In the genomic region with DNA sequence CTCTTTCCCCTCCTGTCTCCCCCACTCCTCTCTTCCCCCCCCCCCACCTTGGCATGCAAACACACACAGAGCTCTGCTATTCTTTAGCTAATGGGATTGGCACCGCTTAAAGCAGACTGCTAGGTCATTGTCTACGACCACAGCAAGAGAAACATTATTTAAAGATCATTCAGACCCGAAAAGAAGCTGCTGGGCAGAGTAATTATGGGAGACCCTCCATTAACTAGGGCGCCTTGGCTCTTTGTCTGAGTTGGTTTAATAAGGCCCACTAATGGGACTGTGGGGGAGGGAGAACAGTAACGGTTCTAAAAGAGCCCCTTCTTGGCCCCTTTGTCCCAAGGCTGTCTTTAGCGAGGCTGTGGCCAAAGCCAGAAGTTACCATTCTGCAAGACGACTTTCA, we compare ENCODE assay signal across 15 mouse cellular contexts. TPM values are rescaled to one million over a fixed set of nuclear protein-coding genes. Genes with fewer than 3 reads are reported as not detected.
DNase-seq lines count a peak whose midpoint lies in the region; ATAC-seq and TF ChIP-seq lines count a peak whose summit lies in the region.
"Had no signal": no experiment of that assay in that cellular context is flagged by ENCODE, and none has a peak within 500 bp of the region (broad histone marks: within the 10 kb centered on the region; RNA-seq: fewer than 3 reads in every experiment).

No protein-coding gene starts in this region.

- H3K27ac ChIP-seq in forebrain, embryonic 16.5 days (ENCODE audit: low read length): no peak overlapping the region
- H3K27ac ChIP-seq in limb, embryonic 11.5 days (replicated peaks; ENCODE audit: low read depth, low read length): no peak overlapping the region
- no peak overlapping the region for H3K27ac ChIP-seq in neural tube, embryonic 12.5 days
- no peak overlapping the region for H3K27ac ChIP-seq in left cerebral cortex, adult 2 months
- H3K27ac ChIP-seq: kidney, embryonic 15.5 days; limb, embryonic 12.5 days; lung, embryonic 15.5 days had no signal

- no peak overlapping the region for H3K4me3 ChIP-seq in forebrain, embryonic 16.5 days (replicated peaks; ENCODE audit: low read length)
- no peak overlapping the region for H3K4me3 ChIP-seq in limb, embryonic 11.5 days (ENCODE audit: low read depth, low read length)
- H3K4me3 ChIP-seq in neural tube, embryonic 12.5 days: no peak overlapping the region
- H3K4me3 ChIP-seq in left cerebral cortex, adult 2 months: no peak overlapping the region
- H3K4me3 ChIP-seq: kidney, embryonic 15.5 days; limb, embryonic 12.5 days; lung, embryonic 15.5 days had no signal

- TF ChIP-seq CTCF in left cerebral cortex, adult 2 months (IDR thresholded peaks at IDR 0.05): no peak

- H3K9me3 ChIP-seq in forebrain, embryonic 16.5 days (ENCODE audit: control insufficient read depth, low read length): no peaks in the 10 kb centered on the region
- no peaks in the 10 kb centered on the region for H3K9me3 ChIP-seq in limb, embryonic 11.5 days (ENCODE audit: control insufficient read depth, low read length)
- H3K9me3 ChIP-seq in neural tube, embryonic 12.5 days: no peaks in the 10 kb centered on the region
- H3K9me3 ChIP-seq: kidney, embryonic 15.5 days; limb, embryonic 12.5 days; lung, embryonic 15.5 days had no signal

- 5% methylated on average over 7 of the region's 7 CpGs for WGBS in forebrain, embryonic 16.5 days
- 35% methylated on average over 7 of the region's 7 CpGs for WGBS in limb, embryonic 11.5 days
- 8% methylated on average over 7 of the region's 7 CpGs for WGBS in neural tube, embryonic 12.5 days

- peak overlapping the region; percentile 11; the same call in 1 of the 2 replicates for H3K4me2 ChIP-seq in forebrain, embryonic 16.5 days (ENCODE audit: low read length)
- H3K4me2 ChIP-seq in limb, embryonic 11.5 days (ENCODE audit: low read depth, severe bottlenecking): no peak overlapping the region
- H3K4me2 ChIP-seq in neural tube, embryonic 12.5 days (replicated peaks): peak overlapping the region; percentile 29
- H3K4me2 ChIP-seq: kidney, embryonic 15.5 days; limb, embryonic 12.5 days; lung, embryonic 15.5 days had no signal

- DNase-seq in embryo, embryonic 11 days: peak; percentile 49
- DNase-seq in limb, embryonic 11.5 days (ENCODE audit: low spot score): peak; percentile 25
- no peak for DNase-seq in left cerebral cortex, adult 2 months (ENCODE audit: extremely low spot score in 1 of 2, low spot score in 2 of 2)
- no peak for DNase-seq in frontal cortex, postnatal 36 days (ENCODE audit: low spot score in 2 of 2)
- no peak for DNase-seq in thymus, adult 18-20 months
- no peak for DNase-seq in right cerebral cortex, adult 2 months (ENCODE audit: low spot score in 2 of 2)
- DNase-seq: cerebellum, postnatal 14 days; thymus, adult 2 months had no signal

- intact Hi-C loops in left cerebral cortex, adult 2 months (cut with DNase I): no loop called here

- H3K4me1 ChIP-seq in forebrain, embryonic 16.5 days (replicated peaks; ENCODE audit: control insufficient read depth, insufficient read depth, low read length): peaks cover 8% of the 10 kb centered on the region
- H3K4me1 ChIP-seq in limb, embryonic 11.5 days (ENCODE audit: control insufficient read depth, insufficient read depth, low read length): no peaks in the 10 kb centered on the region
- peaks cover 19% of the 10 kb centered on the region for H3K4me1 ChIP-seq in neural tube, embryonic 12.5 days
- H3K4me1 ChIP-seq: lung, embryonic 15.5 days had no signal

- H3K27me3 ChIP-seq in forebrain, embryonic 16.5 days (replicated peaks; ENCODE audit: control insufficient read depth, insufficient read depth, low read length): peaks cover 24% of the 10 kb centered on the region
- H3K27me3 ChIP-seq in limb, embryonic 11.5 days (ENCODE audit: control insufficient read depth, insufficient read depth, low read length): no peaks in the 10 kb centered on the region
- H3K27me3 ChIP-seq in neural tube, embryonic 12.5 days (replicated peaks): no peaks in the 10 kb centered on the region
- H3K27me3 ChIP-seq: kidney, embryonic 15.5 days; limb, embryonic 12.5 days; lung, embryonic 15.5 days had no signal

- peak; percentile 86 for ATAC-seq in forebrain, embryonic 16.5 days
- no peak for ATAC-seq in limb, embryonic 11.5 days (ENCODE audit: insufficient number of reproducible peaks, low FRiP score, low TSS enrichment, low read depth)
- peak; percentile 48 for ATAC-seq in neural tube, embryonic 12.5 days (ENCODE audit: low FRiP score, low read depth)

- H3K36me3 ChIP-seq in forebrain, embryonic 16.5 days (ENCODE audit: control insufficient read depth, insufficient read depth): no peaks in the 10 kb centered on the region
- no peaks in the 10 kb centered on the region for H3K36me3 ChIP-seq in limb, embryonic 11.5 days (ENCODE audit: control insufficient read depth, insufficient read depth, low read length)
- no peaks in the 10 kb centered on the region for H3K36me3 ChIP-seq in neural tube, embryonic 12.5 days
- H3K36me3 ChIP-seq: kidney, embryonic 15.5 days; limb, embryonic 12.5 days; lung, embryonic 15.5 days had no signal

- no peak overlapping the region for H3K9ac ChIP-seq in forebrain, embryonic 16.5 days (replicated peaks; ENCODE audit: low read depth, low read length)
- no peak overlapping the region for H3K9ac ChIP-seq in limb, embryonic 11.5 days (ENCODE audit: low read length)
- H3K9ac ChIP-seq in neural tube, embryonic 12.5 days: no peak overlapping the region
- H3K9ac ChIP-seq: kidney, embryonic 15.5 days; limb, embryonic 12.5 days; lung, embryonic 15.5 days had no signal

RNA-seq across cellular contexts. Expression of gene Plekhm3, which starts 18.7 kb away (rescaled TPM):
- 9.2 and 10.9 TPM in 2 replicates for polyA plus RNA-seq in forebrain, embryonic 16.5 days (2015; fragmentation: Nextera tagmentation; extraction: Ambion mirVana)
- polyA plus RNA-seq in limb, embryonic 11.5 days (2014; fragmentation: Nextera tagmentation; extraction: Ambion mirVana): 7.8 and 9.2 TPM in 2 replicates
- polyA plus RNA-seq in neural tube, embryonic 12.5 days (2016; fragmentation: Nextera tagmentation; extraction: Ambion mirVana): 12.9 and 13.2 TPM in 2 replicates
- 10 to 100 TPM; 40.4 to 41.8 TPM for total RNA-seq in left cerebral cortex, adult 2 months (2021)

RNA-seq across cellular contexts. Expression of gene Akr1cl, which starts 57.2 kb away (rescaled TPM):
- polyA plus RNA-seq in forebrain, embryonic 16.5 days (2015; fragmentation: Nextera tagmentation; extraction: Ambion mirVana): not detected in 2 replicates
- 0.15 TPM in 1 of 2 replicates, not detected in the other for polyA plus RNA-seq in limb, embryonic 11.5 days (2014; fragmentation: Nextera tagmentation; extraction: Ambion mirVana)
- 0.15 TPM in 1 of 2 replicates, not detected in the other for polyA plus RNA-seq in neural tube, embryonic 12.5 days (2016; fragmentation: Nextera tagmentation; extraction: Ambion mirVana)
- not detected for total RNA-seq in left cerebral cortex, adult 2 months (2021)
- total RNA-seq: hematopoietic stem cell, adult 5-6 weeks had no signal
- polyA plus RNA-seq: C2C12; limb, embryonic 12.5 days had no signal

Comparison
In these comparisons a context has a peak if more than half of its experiments do, and no peak if none do; other contexts are left out.
1. DNase-seq: peak in embryo, embryonic 11 days (single experiment) and limb, embryonic 11.5 days (single experiment); none in left cerebral cortex, adult 2 months (0 of 2), frontal cortex, postnatal 36 days (0 of 2), thymus, adult 18-20 months (0 of 2) and right cerebral cortex, adult 2 months (0 of 2).